Mouse (Mus musculus) cerebellum, adult 2 months (tissue): ENCODE data around the gene Nsmce1.

Experiments
- CTCF ChIP-seq: fragments of 200-500 bp; IDR thresholded peaks from 2 replicates; pipeline ENCODE4 v1.5.1; 2011; ENCODE audit warnings: low read depth, mild to moderate bottlenecking, control low read depth, low read length, moderate library complexity, borderline replicate concordance; ENCODE audit not compliant: insufficient read depth
- POLR2A ChIP-seq: fragments of 200-500 bp; IDR thresholded peaks from 2 replicates; pipeline ENCODE4 v1.6.1; 2011; ENCODE audit warnings: low read length, control low read depth, borderline replicate concordance; ENCODE audit not compliant: insufficient read depth

DNA sequence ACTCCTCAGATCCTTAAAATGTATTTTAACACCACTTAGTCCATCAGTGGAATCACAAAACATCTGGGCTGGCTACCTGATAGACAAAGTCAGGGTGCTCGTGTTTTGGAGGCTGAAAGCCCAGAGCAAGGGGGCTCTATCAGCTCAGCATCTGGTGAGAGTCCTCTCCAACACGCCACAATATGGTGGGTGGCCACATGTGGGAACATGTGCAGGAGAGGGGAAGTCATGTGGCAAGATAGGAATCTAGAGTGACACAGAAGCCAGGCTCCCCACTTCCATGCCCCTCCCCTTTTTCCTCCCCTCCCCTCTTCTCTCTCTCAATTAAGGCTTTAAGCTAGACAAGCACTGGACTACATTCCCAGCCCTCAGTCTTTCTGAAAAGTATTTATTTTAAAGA lies 20.5 kb upstream of the Nsmce1 start:
- TF ChIP-seq POLR2A (no peak), CTCF (no peak)
